Mouse (Mus musculus): ENCODE results near the gene Vmn2r49.
"Not testable (repeated sequence)": the region's sequence is repeated elsewhere in the genome, so short reads cannot be mapped to it uniquely, and the experiment has no call there.

Gene Vmn2r49

DNA sequence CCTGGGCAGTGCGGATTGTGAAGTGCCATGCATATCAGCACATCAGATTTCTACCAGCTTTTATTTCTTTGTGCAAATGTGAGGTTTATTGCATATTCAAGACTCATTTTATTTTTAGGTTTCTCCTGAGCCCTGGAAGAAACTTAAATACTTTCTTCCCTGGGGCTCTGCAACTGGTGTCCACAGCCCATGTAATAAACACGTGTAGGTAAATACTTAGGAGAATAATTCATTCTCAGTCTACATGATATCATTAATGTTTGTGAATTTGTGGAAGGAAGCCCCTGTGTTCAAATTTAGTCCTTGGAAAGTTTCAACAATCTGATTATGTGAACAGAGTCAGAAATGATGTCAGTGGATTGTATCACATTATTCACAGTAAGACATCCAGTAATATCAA is at the start of gene Vmn2r49:
TSS of gene Vmn2r49 (minus strand) at position 101 of the 400 bp plus-strand sequence.
- DNase-seq (ENCODE audit: low read depth), result not testable (repeated sequence)

- DNase-seq (ENCODE audit: low read depth), result not testable (repeated sequence)
These were observed 38.6 kb downstream of the Vmn2r49 start, which contains the start of gene Vmn2r48 for GRCm38 (mm10) chr7:9953485-9953884. TSS of gene Vmn2r48 (minus strand) at chr7:9953585.

All from induced T-regulatory cell, adult 2 months (primary cell).